Mouse (Mus musculus) right cerebral cortex, adult 18-20 months (tissue): ENCODE measurements around the gene Ccm2.
"Not testable (repeated sequence)": the region's sequence is repeated elsewhere in the genome, so short reads cannot be mapped to it uniquely, and the experiment has no call there.

ENCODE experiments used
- DNase-seq: peaks from one replicate; pipeline ENCODE4 v3.0.0; 2022; ENCODE audit warnings: mixed read lengths

Gene Ccm2

GRCm38 (mm10) chr11:6546205-6547013 is at the start of gene Ccm2:
Gene Ccm2 (plus strand): TSS chr11:6546887.
- DNase-seq, result peak; percentile 95

- DNase-seq, result no peak
Observed at GRCm38 (mm10) chr11:6497311-6497948, 49.3 kb upstream of the Ccm2 start.

- DNase-seq, result no peak
Observed at GRCm38 (mm10) chr11:6502506-6502905, 44.2 kb upstream of the Ccm2 start.

GRCm38 (mm10) chr11:6504226-6504625 is 42.5 kb upstream of the Ccm2 start:
- no peak for DNase-seq

GRCm38 (mm10) chr11:6504689-6505088 is 42.0 kb upstream of the Ccm2 start:
- DNase-seq, result no peak

- no peak for DNase-seq
Observed at GRCm38 (mm10) chr11:6506516-6506915, 40.2 kb upstream of the Ccm2 start.

- no peak for DNase-seq
Observed at GRCm38 (mm10) chr11:6508269-6508876, 38.3 kb upstream of the Ccm2 start.

- DNase-seq, result no peak
Observed at GRCm38 (mm10) chr11:6514837-6515236, 31.9 kb upstream of the Ccm2 start.

- DNase-seq, result no peak
Observed at GRCm38 (mm10) chr11:6519491-6520033, 27.1 kb upstream of the Ccm2 start.

GRCm38 (mm10) chr11:6520507-6521173 is 26.0 kb upstream of the Ccm2 start, which contains the start of gene Myo1g:
Gene Myo1g (minus strand): TSS chr11:6520965.
- no peak for DNase-seq

- DNase-seq, result no peak
Observed at GRCm38 (mm10) chr11:6522782-6523525, 23.7 kb upstream of the Ccm2 start.

GRCm38 (mm10) chr11:6523662-6524088 is 23.0 kb upstream of the Ccm2 start:
- no peak for DNase-seq

- no peak for DNase-seq
Observed at GRCm38 (mm10) chr11:6524165-6524879, 22.4 kb upstream of the Ccm2 start.

- DNase-seq, result no peak
Observed at GRCm38 (mm10) chr11:6524880-6525238, 21.8 kb upstream of the Ccm2 start.

- DNase-seq, result no peak
Observed at GRCm38 (mm10) chr11:6525241-6525640, 21.4 kb upstream of the Ccm2 start.

- DNase-seq, result not testable (repeated sequence)
Observed at GRCm38 (mm10) chr11:6526526-6527255, 20.0 kb upstream of the Ccm2 start.

- no peak for DNase-seq
Observed at GRCm38 (mm10) chr11:6527256-6528185, 19.2 kb upstream of the Ccm2 start.

- DNase-seq, result peak; percentile 97
Observed at GRCm38 (mm10) chr11:6528186-6529006, 18.3 kb upstream of the Ccm2 start.

- no peak for DNase-seq
Observed at GRCm38 (mm10) chr11:6529961-6530360, 16.7 kb upstream of the Ccm2 start.
